Mouse (Mus musculus) hindbrain, embryonic 12.5 days (tissue): ENCODE data around the gene Mus81. TPM values are rescaled to one million over a fixed set of nuclear protein-coding genes. Genes with fewer than 3 reads are reported as not detected.

Experiments
- ATAC-seq: fragments of 200-750 bp; cut with Nextera tagmentation; 2 replicates; pipeline ENCODE4 v1.8.0; 2017; ENCODE audit warnings: moderate TSS enrichment; ENCODE audit not compliant: low FRiP score
- H3K27ac ChIP-seq: fragments of 300-500 bp; sonication (generic); 2 replicates; pipeline ENCODE4 v1.5.1; 2016; ENCODE audit warnings: mild to moderate bottlenecking
- H3K27me3 ChIP-seq: fragments of 300-500 bp; sonication (generic); 2 replicates; pipeline ENCODE4 v1.6.1; 2016; ENCODE audit warnings: mild to moderate bottlenecking
- H3K36me3 ChIP-seq: fragments of 300-500 bp; sonication (generic); 2 replicates; pipeline ENCODE4 v1.6.1; 2016; ENCODE audit warnings: mild to moderate bottlenecking
- H3K4me1 ChIP-seq: fragments of 300-500 bp; sonication (generic); 2 replicates; pipeline ENCODE4 v1.6.1; 2016
- H3K4me2 ChIP-seq: fragments of 300-500 bp; sonication (generic); replicated peaks from 2 replicates; pipeline ENCODE4 v1.6.1; 2016; ENCODE audit warnings: mild to moderate bottlenecking
- H3K4me3 ChIP-seq: fragments of 300-500 bp; sonication (generic); 2 replicates; pipeline ENCODE4 v1.5.1; 2016; ENCODE audit warnings: mild to moderate bottlenecking
- H3K9ac ChIP-seq: fragments of 300-500 bp; sonication (generic); 2 replicates; pipeline ENCODE4 v1.6.1; 2016; ENCODE audit warnings: mild to moderate bottlenecking, moderate library complexity
- H3K9me3 ChIP-seq: fragments of 300-500 bp; sonication (generic); replicated peaks from 2 replicates; pipeline ENCODE4 v1.6.1; 2016; ENCODE audit warnings: mild to moderate bottlenecking
- WGBS: fragments of 180-500 bp; shearing (Covaris S2); methylation state at CpG from one replicate; pipeline ENCODE4 v1.1.7; 2016; 5-methylcytosine and 5-hydroxymethylcytosine counted together
- polyA plus RNA-seq: library from polyadenylated mRNA; unstranded; fragments of >200 nt; fragmentation: Nextera tagmentation; extraction: Ambion mirVana; gene quantifications from 2 replicates; pipeline ENCODE4 v1.2.1, GENCODE M21; 2016

The Mus81 gene
- polyA plus RNA-seq, 1 experiment from 2014 or later: 43.3 TPM

DNA sequence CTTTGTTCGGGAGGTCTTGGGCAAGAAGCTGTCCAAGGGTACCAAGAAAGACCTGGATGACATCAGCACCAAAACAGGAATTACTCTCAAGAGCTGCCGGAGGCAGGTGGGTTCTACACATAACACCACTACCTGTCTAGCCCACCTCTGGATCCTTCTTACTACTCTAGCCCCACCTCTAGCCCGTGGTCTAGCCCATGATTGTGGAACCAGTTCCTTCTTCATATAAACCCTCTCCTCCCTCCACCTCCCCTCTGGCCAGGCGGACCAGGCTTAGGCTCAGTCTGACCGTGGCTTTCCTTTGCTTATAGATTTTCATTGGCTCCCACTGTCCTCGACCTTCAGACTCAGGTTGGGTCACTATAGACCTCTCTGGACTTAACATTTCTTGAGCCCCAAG is 26.8 kb downstream of the Mus81 start:
- peak overlapping the region; percentile 94 for H3K4me2 ChIP-seq
- ATAC-seq: no peak
- H3K9me3 ChIP-seq: no peaks in the 10 kb centered on the region
- H3K27ac ChIP-seq: no peak overlapping the region
- H3K36me3 ChIP-seq: peaks cover 30% of the 10 kb centered on the region
- H3K4me3 ChIP-seq: peak overlapping the region; percentile 54
- 89% methylated on average over 6 of the region's 6 CpGs for WGBS
- H3K27me3 ChIP-seq: peaks cover 11% of the 10 kb centered on the region; the same call in 1 of the 2 replicates
- H3K9ac ChIP-seq: peak overlapping the region; percentile 69
- peaks cover 34% of the 10 kb centered on the region for H3K4me1 ChIP-seq

DNA sequence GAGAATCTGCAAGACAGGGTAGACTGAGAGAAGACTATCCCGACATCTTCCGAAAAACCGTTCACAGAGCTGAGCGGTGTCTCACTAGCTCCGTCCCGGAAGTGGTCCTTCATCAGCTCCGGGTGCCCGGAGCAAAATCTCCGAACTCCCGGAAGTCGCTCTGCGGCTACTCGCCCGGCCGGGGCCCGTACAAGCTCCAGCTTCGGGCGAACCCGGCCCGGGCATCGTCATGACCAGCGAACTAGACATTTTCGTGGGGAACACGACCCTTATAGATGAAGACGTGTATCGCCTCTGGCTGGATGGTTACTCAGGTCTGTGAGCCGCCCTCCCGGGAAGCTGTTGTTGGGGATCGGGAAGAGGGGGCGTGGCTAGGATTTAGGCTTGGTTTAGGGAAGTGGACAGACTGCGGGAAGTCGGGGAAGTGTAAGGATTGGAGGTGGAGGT is 27.7 kb downstream of the Mus81 start, which contains the start of gene Fibp:
Gene Fibp (plus strand): TSS at position 151 of the 447 bp plus-strand sequence.
- peak within 1 kb of the TSS; percentile 45 for H3K27ac ChIP-seq
- H3K36me3 ChIP-seq: peaks cover 21% of the 10 kb centered on the region
- H3K9me3 ChIP-seq: no peaks in the 10 kb centered on the region
- peak within 1 kb of the TSS; percentile 69 for H3K9ac ChIP-seq
- ATAC-seq: peak; percentile 51
- H3K4me2 ChIP-seq: peak within 1 kb of the TSS; percentile 94
- peaks cover 11% of the 10 kb centered on the region; the same call in 1 of the 2 replicates for H3K27me3 ChIP-seq
- peaks cover 43% of the 10 kb centered on the region for H3K4me1 ChIP-seq
- peak within 1 kb of the TSS; percentile 54 for H3K4me3 ChIP-seq
- under 1% methylated on average over 32 of the region's 32 CpGs for WGBS

DNA sequence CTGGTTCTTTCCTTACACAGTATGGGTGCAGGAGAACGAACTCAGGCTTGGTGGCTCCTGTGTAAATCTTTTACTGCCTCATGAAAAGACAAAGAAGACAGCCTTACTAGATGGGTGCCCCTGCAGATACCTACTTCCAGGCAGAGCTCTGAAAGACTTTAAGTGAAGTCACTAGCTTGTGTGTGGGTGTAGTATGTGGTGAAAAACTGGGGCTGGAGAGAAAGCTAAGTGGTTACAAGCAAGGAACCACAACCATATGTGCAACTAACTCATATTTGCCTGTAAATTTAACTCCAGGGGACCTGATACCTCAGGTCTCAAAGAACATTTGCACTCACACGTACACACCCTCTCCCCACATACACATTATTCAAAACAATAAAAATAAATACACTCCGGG is 28.3 kb downstream of the Mus81 start:
- ATAC-seq: no peak
- Histone ChIP-seq H3K9ac (peak overlapping the region; percentile 69), H3K9me3 (no peaks in the 10 kb centered on the region), H3K27me3 (peaks cover 11% of the 10 kb centered on the region; the same call in 1 of the 2 replicates), H3K4me1 (peaks cover 49% of the 10 kb centered on the region), H3K4me2 (peak overlapping the region; percentile 94), H3K36me3 (peaks cover 15% of the 10 kb centered on the region), H3K4me3 (peak overlapping the region; percentile 54), H3K27ac (no peak overlapping the region)
- WGBS: 29% methylated on average over 3 of the region's 3 CpGs

DNA sequence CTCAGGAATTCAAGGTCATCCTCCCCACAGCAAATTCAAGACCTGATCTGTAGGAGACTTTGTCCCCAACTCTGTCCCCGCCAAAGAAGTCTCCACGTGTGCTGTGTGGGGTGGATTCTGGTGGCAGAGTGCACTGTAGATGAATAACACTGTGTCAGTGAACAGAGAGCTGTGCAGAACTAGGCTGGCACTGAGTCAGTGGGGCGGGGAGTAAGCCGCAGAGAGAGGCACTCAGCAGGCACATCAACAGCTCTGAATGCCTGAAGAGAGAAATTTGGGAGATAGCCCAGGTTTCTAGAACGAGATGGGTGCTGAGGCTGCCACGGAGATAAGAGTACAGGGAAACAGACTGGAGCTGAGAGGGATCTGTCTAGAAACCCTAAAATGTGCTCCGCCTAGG is 29.2 kb downstream of the Mus81 start:
- no peak overlapping the region for H3K9ac ChIP-seq
- no peak for ATAC-seq
- H3K9me3 ChIP-seq: no peaks in the 10 kb centered on the region
- H3K4me1 ChIP-seq: peaks cover 45% of the 10 kb centered on the region
- 72% methylated on average over 7 of the region's 7 CpGs for WGBS
- H3K4me2 ChIP-seq: no peak overlapping the region
- no peak overlapping the region for H3K27ac ChIP-seq
- no peak overlapping the region for H3K4me3 ChIP-seq
- H3K36me3 ChIP-seq: peaks cover 12% of the 10 kb centered on the region
- peaks cover 11% of the 10 kb centered on the region; the same call in 1 of the 2 replicates for H3K27me3 ChIP-seq

DNA sequence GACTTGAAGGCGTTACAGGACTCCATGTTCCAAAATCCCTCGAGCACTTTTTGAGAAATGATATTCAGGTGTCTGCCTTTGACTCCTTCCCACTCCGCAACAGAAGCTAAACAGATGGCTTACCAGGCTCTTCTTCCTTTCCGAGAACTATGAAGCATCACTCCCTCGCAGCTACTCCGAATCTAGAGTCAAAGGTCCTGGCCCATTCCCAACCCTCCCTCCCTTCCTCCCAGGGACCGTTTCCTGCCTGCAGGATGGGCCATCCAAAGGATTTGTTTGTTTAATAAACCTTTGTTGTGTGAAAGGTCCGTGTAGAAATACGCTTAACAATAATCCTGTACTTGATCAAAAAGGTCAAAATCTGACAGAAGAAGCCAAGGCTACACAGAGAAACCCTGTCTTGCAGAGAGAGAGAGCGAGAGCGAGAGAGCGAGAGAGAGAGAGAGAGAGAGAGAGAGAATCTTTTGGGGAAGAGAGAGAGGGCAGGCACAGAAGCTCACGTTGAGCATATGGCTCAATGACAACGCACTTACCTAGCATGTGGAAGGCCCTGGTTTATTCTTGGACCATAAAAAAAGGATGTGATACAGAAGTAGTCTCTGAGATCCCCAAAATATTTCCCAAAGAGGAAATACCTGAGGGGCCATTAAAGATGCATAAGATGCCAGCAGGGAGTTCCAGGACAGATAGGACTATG is 30.3 kb downstream of the Mus81 start, which contains the start of gene Ccdc85b:
Gene Ccdc85b (minus strand): TSS at position 149 of the 697 bp plus-strand sequence.
- Histone ChIP-seq H3K27me3 (peaks cover 11% of the 10 kb centered on the region; the same call in 1 of the 2 replicates), H3K4me1 (peaks cover 40% of the 10 kb centered on the region), H3K9me3 (no peaks in the 10 kb centered on the region), H3K36me3 (peaks cover 5% of the 10 kb centered on the region), H3K4me3 (peak within 1 kb of the TSS; percentile 77), H3K4me2 (peak within 1 kb of the TSS; percentile 99), H3K27ac (peak within 1 kb of the TSS; percentile 94), H3K9ac (peak within 1 kb of the TSS; percentile 87)
- WGBS: 18% methylated on average over 14 of the region's 14 CpGs
- ATAC-seq: 0 out of 2 replicates have a peak, but pooled peaks have one; percentile 17

DNA sequence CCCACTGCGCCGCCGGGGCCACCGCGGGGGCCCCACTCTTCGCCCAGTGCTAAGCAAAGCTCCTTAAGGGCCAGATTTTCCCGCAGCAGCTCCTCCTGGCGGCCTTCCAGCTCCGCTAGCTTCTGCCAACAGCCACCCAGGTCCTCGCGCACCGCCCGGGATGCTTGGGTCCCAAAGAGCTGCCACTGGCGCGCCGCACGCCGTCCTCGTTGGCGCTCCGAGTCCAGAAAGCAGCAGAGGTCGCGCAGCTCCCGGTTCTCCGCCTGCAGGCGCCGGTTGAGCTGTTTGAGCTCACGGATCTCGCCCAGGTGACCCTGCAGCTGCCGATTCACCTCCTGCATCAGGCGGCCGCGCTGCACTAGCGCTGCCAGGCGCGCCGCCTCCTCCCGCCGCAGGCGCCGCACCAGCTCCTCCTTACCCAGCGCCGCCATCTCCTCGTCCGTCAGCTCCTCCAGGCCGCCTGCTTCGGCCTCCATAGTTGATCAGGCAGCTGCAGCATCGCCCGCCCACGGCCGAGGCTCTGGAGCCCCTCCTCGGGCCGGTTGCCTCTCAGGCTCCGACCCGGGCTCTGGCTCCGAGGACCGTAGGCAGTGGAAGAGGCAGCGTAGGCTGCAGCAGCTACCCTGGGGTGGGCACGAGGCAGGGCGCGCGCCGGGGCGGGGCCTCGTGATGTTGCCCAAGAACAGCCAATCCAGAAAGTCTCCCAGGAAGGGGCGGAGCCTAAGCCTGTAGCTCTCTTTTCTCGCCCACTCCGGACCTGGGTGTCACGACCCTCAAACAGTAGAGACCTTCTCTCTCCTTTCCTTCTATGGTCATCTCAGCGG is 31.1 kb downstream of the Mus81 start:
- WGBS: under 1% methylated on average over 68 of the region's 70 CpGs
- peaks cover 11% of the 10 kb centered on the region; the same call in 1 of the 2 replicates for H3K27me3 ChIP-seq
- ATAC-seq: peak; percentile 91
- H3K4me2 ChIP-seq: peak overlapping the region; percentile 99
- peaks cover 40% of the 10 kb centered on the region for H3K4me1 ChIP-seq
- H3K27ac ChIP-seq: peak overlapping the region; percentile 94
- H3K9me3 ChIP-seq: no peaks in the 10 kb centered on the region
- peak overlapping the region; percentile 87 for H3K9ac ChIP-seq
- peak overlapping the region; percentile 77 for H3K4me3 ChIP-seq
- no peaks in the 10 kb centered on the region for H3K36me3 ChIP-seq

DNA sequence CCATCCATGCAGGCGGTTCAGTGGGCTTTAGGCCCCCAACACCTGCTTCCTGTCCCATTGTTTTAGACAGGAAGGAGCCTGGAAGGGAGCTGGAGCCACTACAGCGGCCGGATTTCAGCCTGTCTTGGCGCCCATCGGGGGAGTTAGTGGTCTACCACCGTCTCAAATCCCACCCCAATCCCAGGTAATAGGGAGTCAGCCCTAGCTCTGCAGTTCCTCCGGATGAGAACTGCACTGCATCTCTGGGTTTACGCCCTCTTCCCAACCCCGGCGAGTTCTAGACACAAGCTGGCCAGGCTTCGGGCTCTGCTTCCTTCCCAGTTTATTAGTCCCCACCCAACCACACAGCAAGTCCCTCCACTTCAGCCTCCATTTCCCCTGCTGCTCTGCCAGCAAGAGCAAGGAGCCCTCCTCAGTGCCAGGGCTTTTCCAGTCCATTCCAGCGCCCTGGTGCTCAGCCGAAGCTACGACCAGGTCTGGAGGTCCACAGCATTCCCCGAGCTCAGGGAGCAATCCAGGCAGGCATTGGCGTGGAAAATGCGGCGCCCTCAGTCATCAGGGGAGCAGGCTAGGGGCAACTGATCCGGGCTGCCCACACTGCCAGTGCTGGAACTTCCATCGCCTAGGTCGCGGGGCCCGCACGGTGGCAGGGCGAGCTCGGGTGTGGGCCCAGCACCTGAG is 31.8 kb downstream of the Mus81 start:
- H3K4me1 ChIP-seq: peaks cover 35% of the 10 kb centered on the region
- peak overlapping the region; percentile 77 for H3K4me3 ChIP-seq
- 5% methylated on average over 26 of the region's 26 CpGs for WGBS
- H3K4me2 ChIP-seq: peak overlapping the region; percentile 99
- no peaks in the 10 kb centered on the region for H3K36me3 ChIP-seq
- H3K9me3 ChIP-seq: no peaks in the 10 kb centered on the region
- peaks cover 17% of the 10 kb centered on the region for H3K27me3 ChIP-seq
- H3K27ac ChIP-seq: peak overlapping the region; percentile 94
- H3K9ac ChIP-seq: peak overlapping the region; percentile 87
- ATAC-seq: no peak; the same call in 1 of the 2 replicates

- Histone ChIP-seq H3K9ac (peak overlapping the region; percentile 87; the same call in 1 of the 2 replicates), H3K9me3 (no peaks in the 10 kb centered on the region), H3K36me3 (no peaks in the 10 kb centered on the region), H3K4me1 (peaks cover 30% of the 10 kb centered on the region), H3K4me3 (peak overlapping the region; percentile 77), H3K4me2 (peak overlapping the region; percentile 99), H3K27ac (no peak overlapping the region), H3K27me3 (peaks cover 25% of the 10 kb centered on the region)
- ATAC-seq: no peak
- 67% methylated on average over 8 of the region's 8 CpGs for WGBS
Observed at GRCm38 (mm10) chr19:5455568-5455967, 32.6 kb downstream of the Mus81 start.

- peak overlapping the region; percentile 29; the same call in 1 of the 2 replicates for H3K9ac ChIP-seq
Observed at GRCm38 (mm10) chr19:5455037-5455436, 33.2 kb downstream of the Mus81 start.

GRCm38 (mm10) chr19:5451766-5452165 is 36.4 kb downstream of the Mus81 start:
- H3K4me3 ChIP-seq: no peak overlapping the region
- H3K9ac ChIP-seq: no peak overlapping the region
- 74% methylated on average over 6 of the region's 6 CpGs for WGBS
- H3K4me1 ChIP-seq: peaks cover 38% of the 10 kb centered on the region
- H3K27me3 ChIP-seq: peaks cover 53% of the 10 kb centered on the region
- H3K36me3 ChIP-seq: no peaks in the 10 kb centered on the region
- H3K9me3 ChIP-seq: no peaks in the 10 kb centered on the region
- H3K27ac ChIP-seq: no peak overlapping the region
- H3K4me2 ChIP-seq: no peak overlapping the region
- no peak for ATAC-seq

More at GRCm38 (mm10) chr19:5455037-5455436, 33.2 kb downstream of the Mus81 start:
- 85% methylated on average over 12 of the region's 12 CpGs for WGBS
- H3K9me3 ChIP-seq: no peaks in the 10 kb centered on the region
- peaks cover 30% of the 10 kb centered on the region for H3K4me1 ChIP-seq
- H3K4me3 ChIP-seq: no peak overlapping the region
- H3K4me2 ChIP-seq: peak overlapping the region; percentile 99
- peaks cover 31% of the 10 kb centered on the region for H3K27me3 ChIP-seq
- H3K36me3 ChIP-seq: no peaks in the 10 kb centered on the region
- no peak for ATAC-seq
- H3K27ac ChIP-seq: no peak overlapping the region

GRCm38 (mm10) chr19:5449673-5450072 is 38.5 kb downstream of the Mus81 start:
- no peaks in the 10 kb centered on the region for H3K36me3 ChIP-seq
- H3K9ac ChIP-seq: no peak overlapping the region
- H3K9me3 ChIP-seq: no peaks in the 10 kb centered on the region
- H3K4me3 ChIP-seq: no peak overlapping the region
- H3K27ac ChIP-seq: no peak overlapping the region
- 80% methylated on average over 3 of the region's 3 CpGs for WGBS
- H3K4me2 ChIP-seq: no peak overlapping the region
- H3K27me3 ChIP-seq: peaks cover 74% of the 10 kb centered on the region
- ATAC-seq: no peak
- H3K4me1 ChIP-seq: peaks cover 18% of the 10 kb centered on the region
